Comparison of ENCODE assay signal across 8 mouse cellular contexts in genomic region chr13:96670019-96670405, GRCm38 (mm10). TPM values are rescaled to one million over a fixed set of nuclear protein-coding genes. Genes with fewer than 3 reads are reported as not detected.
DNase-seq lines count a peak whose midpoint lies in the region; ATAC-seq and TF ChIP-seq lines count a peak whose summit lies in the region.

No protein-coding gene starts in this region.

- no peaks in the 10 kb centered on the region for H3K27me3 ChIP-seq in spleen, adult 2 months (ENCODE audit: control insufficient read depth, insufficient read depth, low read length)
- H3K27me3 ChIP-seq in limb, embryonic 12.5 days, result no peaks in the 10 kb centered on the region
- no peaks in the 10 kb centered on the region for H3K27me3 ChIP-seq in stomach, embryonic 15.5 days (replicated peaks)

- ATAC-seq in limb, embryonic 12.5 days (ENCODE audit: insufficient number of reproducible peaks, insufficient read depth, low FRiP score, low TSS enrichment, low read depth), result no peak
- ATAC-seq in stomach, embryonic 15.5 days (ENCODE audit: insufficient read depth, low FRiP score, low read depth), result no peak

- no peaks in the 10 kb centered on the region for H3K9me3 ChIP-seq in limb, embryonic 12.5 days
- H3K9me3 ChIP-seq in stomach, embryonic 15.5 days, result no peaks in the 10 kb centered on the region

- H3K4me3 ChIP-seq in spleen, adult 2 months (ENCODE audit: extremely low read depth, insufficient read depth, insufficient read length), result peak overlapping the region; percentile 83
- H3K4me3 ChIP-seq in limb, embryonic 12.5 days (replicated peaks), result peak overlapping the region; percentile 99
- peak overlapping the region; percentile 78 for H3K4me3 ChIP-seq in stomach, embryonic 15.5 days (replicated peaks)

- H3K9ac ChIP-seq in limb, embryonic 12.5 days (replicated peaks), result peak overlapping the region; percentile 88
- H3K9ac ChIP-seq in stomach, embryonic 15.5 days, result peak overlapping the region; percentile 76

- peak overlapping the region; percentile 68 for H3K4me2 ChIP-seq in limb, embryonic 12.5 days
- peak overlapping the region; percentile 60 for H3K4me2 ChIP-seq in stomach, embryonic 15.5 days

- TF ChIP-seq POLR2A in spleen, adult 2 months (IDR thresholded peaks at IDR 0.05; ENCODE audit: low read depth, low read length), result no peak

- no peak for TF ChIP-seq CTCF in spleen, adult 2 months (IDR thresholded peaks at IDR 0.05; ENCODE audit: extremely low read depth, insufficient read depth, insufficient read length, insufficient replicate concordance)

- H3K27ac ChIP-seq in spleen, adult 2 months (ENCODE audit: insufficient read depth, low read length), result peak overlapping the region; percentile 83; the same call in 1 of the 2 replicates
- peak overlapping the region; percentile 91 for H3K27ac ChIP-seq in limb, embryonic 12.5 days
- peak overlapping the region; percentile 88 for H3K27ac ChIP-seq in stomach, embryonic 15.5 days

- peaks cover 8% of the 10 kb centered on the region; the same call in 1 of the 2 replicates for H3K4me1 ChIP-seq in spleen, adult 2 months (ENCODE audit: control insufficient read depth, insufficient read depth, insufficient read length)
- peaks cover 30% of the 10 kb centered on the region for H3K4me1 ChIP-seq in limb, embryonic 12.5 days (replicated peaks)
- H3K4me1 ChIP-seq in stomach, embryonic 15.5 days, result peaks cover 8% of the 10 kb centered on the region; the same call in 1 of the 2 replicates

- DNase-seq in embryo, embryonic 10.5 days (ENCODE audit: low spot score), result peak; percentile 26
- no peak for DNase-seq in embryo, embryonic 9.5 days (ENCODE audit: extremely low spot score)
- DNase-seq in spleen, adult 2 months (ENCODE audit: low read depth in 1 of 2, low spot score in 2 of 2), result no peak
- DNase-seq in spleen, postnatal 4 days (ENCODE audit: low spot score in 2 of 2), result no peak
- no peak for DNase-seq in thymus, adult 18-20 months
- DNase-seq in adrenal gland, postnatal 4 days (ENCODE audit: low spot score in 2 of 2), result no peak

- peaks cover 6% of the 10 kb centered on the region for H3K36me3 ChIP-seq in spleen, adult 2 months (ENCODE audit: control insufficient read depth, insufficient read depth, low read length)
- H3K36me3 ChIP-seq in limb, embryonic 12.5 days, result peaks cover 20% of the 10 kb centered on the region
- peaks cover 10% of the 10 kb centered on the region for H3K36me3 ChIP-seq in stomach, embryonic 15.5 days

- WGBS in spleen, adult 2 months, result 3% methylated on average over 13 of the region's 13 CpGs
- WGBS in limb, embryonic 12.5 days, result 4% methylated on average over 13 of the region's 13 CpGs
- WGBS in stomach, embryonic 15.5 days, result 2% methylated on average over 13 of the region's 13 CpGs

RNA-seq across cellular contexts. Expression of gene Hmgcr, which starts 0.7 kb away (rescaled TPM):
- polyA plus RNA-seq in spleen, adult 2 months (2012; rRNA removed), result 8.6 and 8.9 TPM in 2 replicates
- 110 and 115 TPM in 2 replicates for polyA plus RNA-seq in limb, embryonic 12.5 days (2016; fragmentation: Nextera tagmentation; extraction: Ambion mirVana)
- 73.7 and 74.0 TPM in 2 replicates for polyA plus RNA-seq in stomach, embryonic 15.5 days (2015; fragmentation: Nextera tagmentation; extraction: Ambion mirVana)
- total RNA-seq in adrenal gland, postnatal 4 days (2021), result 10 to 100 TPM; 58.9 to 64.1 TPM
